ENCODE assay signal across 9 mouse cellular contexts in genomic region chr11:11115648-11116590, GRCm38 (mm10). TPM values are rescaled to one million over a fixed set of nuclear protein-coding genes. Genes with fewer than 3 reads are reported as not detected.
DNase-seq lines count a peak whose midpoint lies in the region; ATAC-seq and TF ChIP-seq lines count a peak whose summit lies in the region.
"Had no signal": no experiment of that assay in that cellular context is flagged by ENCODE, and none has a peak within 500 bp of the region (broad histone marks: within the 10 kb centered on the region; RNA-seq: fewer than 3 reads in every experiment).

No protein-coding gene starts in this region.

- ATAC-seq in lung, embryonic 15.5 days (ENCODE audit: borderline replicate concordance, extremely low read depth, low FRiP score, low TSS enrichment), result peak; percentile 69
- ATAC-seq in heart, postnatal 0 days (ENCODE audit: insufficient read depth, low read depth), result 0 out of 2 replicates have a peak, but pooled peaks have one; percentile 41
- ATAC-seq in liver, embryonic 12.5 days, result no peak

- H3K4me3 ChIP-seq in lung, embryonic 15.5 days, result peak overlapping the region; percentile 47
- H3K4me3 ChIP-seq in heart, postnatal 0 days (ENCODE audit: low read depth, low read length), result peak overlapping the region; percentile 42
- peak overlapping the region; percentile 26 for H3K4me3 ChIP-seq in liver, embryonic 12.5 days

- peaks cover 32% of the 10 kb centered on the region for H3K4me1 ChIP-seq in lung, embryonic 15.5 days
- H3K4me1 ChIP-seq in heart, postnatal 0 days (ENCODE audit: control insufficient read depth, insufficient read depth), result no peaks in the 10 kb centered on the region
- no peaks in the 10 kb centered on the region for H3K4me1 ChIP-seq in liver, embryonic 12.5 days

- TF ChIP-seq CTCF in heart, postnatal 0 days (IDR thresholded peaks at IDR 0.05; ENCODE audit: low read depth), result no peak

- H3K9ac ChIP-seq in lung, embryonic 15.5 days, result peak overlapping the region; percentile 16; the same call in 1 of the 2 replicates
- H3K9ac ChIP-seq in heart, postnatal 0 days (replicated peaks; ENCODE audit: low read depth, low read length), result no peak overlapping the region
- H3K9ac ChIP-seq in liver, embryonic 12.5 days, result no peak overlapping the region

- H3K27ac ChIP-seq in lung, embryonic 15.5 days, result no peak overlapping the region
- H3K27ac ChIP-seq in heart, postnatal 0 days (ENCODE audit: low read depth), result no peak overlapping the region
- no peak overlapping the region for H3K27ac ChIP-seq in liver, embryonic 12.5 days
- H3K27ac ChIP-seq: macrophage had no signal

- H3K36me3 ChIP-seq in lung, embryonic 15.5 days, result no peaks in the 10 kb centered on the region
- H3K36me3 ChIP-seq in heart, postnatal 0 days (replicated peaks; ENCODE audit: control insufficient read depth, insufficient read depth, low read length), result no peaks in the 10 kb centered on the region
- no peaks in the 10 kb centered on the region for H3K36me3 ChIP-seq in liver, embryonic 12.5 days

- no peaks in the 10 kb centered on the region for H3K9me3 ChIP-seq in lung, embryonic 15.5 days
- no peaks in the 10 kb centered on the region for H3K9me3 ChIP-seq in heart, postnatal 0 days (replicated peaks; ENCODE audit: control insufficient read depth, low read length)
- H3K9me3 ChIP-seq in liver, embryonic 12.5 days (replicated peaks), result no peaks in the 10 kb centered on the region

- under 1% methylated on average over 93 of the region's 93 CpGs for WGBS in lung, embryonic 15.5 days
- WGBS in heart, postnatal 0 days, result under 1% methylated on average over 89 of the region's 93 CpGs
- 3% methylated on average over 86 of the region's 93 CpGs for WGBS in liver, embryonic 12.5 days (ENCODE audit: insufficient replicate concordance)

- no peak for TF ChIP-seq EP300 in heart, postnatal 0 days (IDR thresholded peaks at IDR 0.05; ENCODE audit: low read depth)

- peak overlapping the region; percentile 96 for H3K4me2 ChIP-seq in lung, embryonic 15.5 days
- peak overlapping the region; percentile 65 for H3K4me2 ChIP-seq in heart, postnatal 0 days (ENCODE audit: low read depth, low read length)
- peak overlapping the region; percentile 49 for H3K4me2 ChIP-seq in liver, embryonic 12.5 days

- peaks cover 47% of the 10 kb centered on the region for H3K27me3 ChIP-seq in lung, embryonic 15.5 days
- peaks cover 57% of the 10 kb centered on the region for H3K27me3 ChIP-seq in heart, postnatal 0 days (ENCODE audit: control insufficient read depth, insufficient read depth, low read length)
- peaks cover 57% of the 10 kb centered on the region for H3K27me3 ChIP-seq in liver, embryonic 12.5 days (replicated peaks)

- peak; percentile 9 for DNase-seq in adrenal gland, postnatal 25 days
- DNase-seq in adrenal gland, adult 8-10 months, result no peak
- no peak for DNase-seq in lung, postnatal 25 days (ENCODE audit: low spot score)
- DNase-seq in heart, postnatal 0 days (ENCODE audit: low spot score), result no peak
- peak; percentile 38 to 50 for DNase-seq in right cerebral cortex, postnatal 10 days (ENCODE audit: low spot score in 2 of 2)
- DNase-seq in spleen, postnatal 4 days (ENCODE audit: low spot score in 2 of 2), result no peak

RNA-seq across cellular contexts. Expression of gene Vwc2, which starts 1.9 kb away (rescaled TPM):
- 0.15 and 0.71 TPM in 2 replicates for total RNA-seq in adrenal gland, postnatal 25 days (2021)
- total RNA-seq in adrenal gland, adult 8-10 months (2022), result under 1 TPM; 0.48 to 0.98 (median 0.69) TPM
- polyA plus RNA-seq in lung, embryonic 15.5 days (2015; fragmentation: Nextera tagmentation; extraction: Ambion mirVana), result 1.7 and 1.9 TPM in 2 replicates
- 7.0 TPM in 1 of 2 replicates, not detected in the other for total RNA-seq in heart, postnatal 0 days (2014; rRNA removed; ENCODE audit: low replicate concordance)
- polyA plus RNA-seq in heart, postnatal 0 days (2015; fragmentation: Nextera tagmentation; extraction: Ambion mirVana), result 0.53 and 0.97 TPM in 2 replicates
- 0.15 and 0.18 TPM in 2 replicates for polyA plus RNA-seq in liver, embryonic 12.5 days (2016; fragmentation: Nextera tagmentation; extraction: Ambion mirVana)
- polyA plus RNA-seq: macrophage had no signal

Comparison
In these comparisons a context has a peak if more than half of its experiments do, and no peak if none do; other contexts are left out.
1. DNase-seq: peak in adrenal gland, postnatal 25 days (single experiment) and right cerebral cortex, postnatal 10 days (2 of 2); none in adrenal gland, adult 8-10 months (single experiment), lung, postnatal 25 days (single experiment), heart, postnatal 0 days (single experiment) and spleen, postnatal 4 days (0 of 2).
2. Peak in every context shown above with its lines, with median percentiles within 50 percentile points of each other: H3K4me2 ChIP-seq and H3K4me3 ChIP-seq.